Mouse (Mus musculus) forebrain, embryonic 10.5 days (tissue): ENCODE data around the gene Pax6. TPM values are rescaled to one million over a fixed set of nuclear protein-coding genes. Genes with fewer than 3 reads are reported as not detected.

Source experiments
- DNase-seq: peaks from one replicate; pipeline ENCODE4 v3.0.0-alpha.2; 2017; ENCODE audit warnings: low spot score; ENCODE audit errors: extremely low spot score
- H3K27ac ChIP-seq: fragments of 300-500 bp; sonication (generic); 2 replicates; pipeline ENCODE4 v1.5.1; 2016; ENCODE audit warnings: mild to moderate bottlenecking
- H3K27me3 ChIP-seq: fragments of 300-500 bp; sonication (generic); 2 replicates; pipeline ENCODE4 v1.6.1; 2016; ENCODE audit warnings: mild to moderate bottlenecking; ENCODE audit not compliant: poor library complexity, severe bottlenecking
- H3K36me3 ChIP-seq: fragments of 300-500 bp; sonication (generic); replicated peaks from 2 replicates; pipeline ENCODE4 v1.6.1; 2016; ENCODE audit warnings: mild to moderate bottlenecking, moderate library complexity
- H3K4me1 ChIP-seq: fragments of 300-500 bp; sonication (generic); 2 replicates; pipeline ENCODE4 v1.6.1; 2016
- H3K4me3 ChIP-seq: fragments of 300-500 bp; sonication (generic); 2 replicates; pipeline ENCODE4 v1.5.1; 2016; ENCODE audit warnings: mild to moderate bottlenecking, moderate library complexity
- H3K9me3 ChIP-seq: fragments of 300-500 bp; sonication (generic); 2 replicates; pipeline ENCODE4 v1.6.1; 2016; ENCODE audit warnings: mild to moderate bottlenecking, moderate library complexity
- WGBS: fragments of 180-500 bp; shearing (Covaris S2); methylation state at CpG from one replicate; pipeline ENCODE4 v1.1.7; 2016; 5-methylcytosine and 5-hydroxymethylcytosine counted together
- polyA plus RNA-seq: library from polyadenylated mRNA; unstranded; fragments of >200 nt; fragmentation: Nextera tagmentation; extraction: Ambion mirVana; gene quantifications from 2 replicates; pipeline ENCODE4 v1.2.1, GENCODE M21; 2016

The Pax6 gene
- polyA plus RNA-seq: 76.8 and 79.6 TPM in 2 replicates

DNA sequence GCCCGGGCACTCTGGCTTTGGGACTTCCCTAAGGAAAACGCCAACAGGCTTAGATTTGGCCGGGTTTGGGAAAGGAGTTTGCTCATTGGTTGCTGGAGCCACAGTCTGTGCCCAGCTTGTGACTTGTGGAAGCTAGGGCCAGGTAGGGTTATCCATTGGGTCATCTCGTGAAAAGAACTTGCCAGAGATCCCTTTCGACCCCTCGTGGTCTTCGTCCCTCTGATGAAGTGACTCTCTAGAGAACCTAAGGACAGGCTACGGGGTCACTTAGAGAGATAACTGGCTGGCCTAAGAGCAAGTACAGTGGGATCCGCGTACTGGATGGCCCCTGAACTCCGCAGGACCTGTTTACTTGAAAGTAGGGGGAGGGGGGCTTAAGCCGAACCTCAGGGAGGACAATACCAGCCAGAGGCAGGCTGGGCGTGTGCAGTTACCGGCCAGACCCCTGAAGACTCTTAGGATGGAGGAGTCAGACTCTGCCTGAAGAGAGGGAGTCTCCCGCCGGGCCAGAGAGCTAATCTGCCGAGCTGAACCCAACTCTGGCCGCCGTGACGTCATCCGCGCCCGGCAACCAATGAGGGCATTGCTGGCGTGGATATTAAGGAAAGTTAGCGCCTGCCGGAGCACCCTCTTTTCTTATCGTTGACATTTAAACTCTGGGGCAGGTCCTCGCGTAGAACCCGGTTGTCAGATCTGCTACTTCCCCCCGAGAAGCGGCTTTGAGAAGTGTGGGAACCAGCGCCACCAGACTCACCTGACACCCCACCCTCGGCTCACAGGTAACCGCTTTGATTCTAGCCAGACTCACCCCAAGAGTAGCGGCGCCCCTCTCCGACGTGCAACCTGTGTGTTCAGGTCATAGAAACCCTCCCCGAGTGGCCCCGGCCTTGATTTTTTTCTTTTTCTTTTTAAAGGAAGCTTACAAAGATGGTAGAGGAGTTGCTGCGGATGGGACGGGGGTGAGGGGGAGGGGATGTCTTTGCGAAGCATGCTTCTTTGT is at the start of gene Pax6:
Gene Pax6, plus strand, starts transcription at position 630 of the 1,000 bp plus-strand sequence.
- Histone ChIP-seq H3K9me3 (no peaks in the 10 kb centered on the region), H3K27ac (peak within 1 kb of the TSS; percentile 99), H3K4me3 (peak within 1 kb of the TSS; percentile 88), H3K4me1 (peaks cover 90% of the 10 kb centered on the region), H3K27me3 (peaks cover 100% of the 10 kb centered on the region), H3K36me3 (no peaks in the 10 kb centered on the region)
- DNase-seq: peak; percentile 79
- under 1% methylated on average over 44 of the region's 44 CpGs for WGBS

DNA sequence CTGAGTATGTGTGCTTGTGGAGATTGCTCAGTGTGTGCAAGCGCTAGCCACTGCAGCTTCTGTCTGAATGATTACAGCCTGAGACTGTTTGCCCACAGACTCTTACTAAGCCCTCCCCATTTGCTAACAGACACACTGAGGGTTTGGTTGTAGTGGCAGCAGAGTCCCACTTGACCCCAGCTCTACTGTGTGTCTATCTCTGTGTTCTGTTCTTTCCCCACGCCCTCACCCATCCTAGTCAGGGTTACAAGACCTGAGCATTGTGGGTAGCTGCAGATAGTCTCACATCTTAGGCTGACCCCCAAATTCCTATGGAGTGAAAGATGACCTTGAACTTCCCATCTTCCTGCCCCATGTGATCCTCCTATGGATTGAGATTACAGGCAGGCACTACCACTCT is 19.8 kb upstream of the Pax6 start:
- H3K4me3 ChIP-seq: no peak overlapping the region

DNA sequence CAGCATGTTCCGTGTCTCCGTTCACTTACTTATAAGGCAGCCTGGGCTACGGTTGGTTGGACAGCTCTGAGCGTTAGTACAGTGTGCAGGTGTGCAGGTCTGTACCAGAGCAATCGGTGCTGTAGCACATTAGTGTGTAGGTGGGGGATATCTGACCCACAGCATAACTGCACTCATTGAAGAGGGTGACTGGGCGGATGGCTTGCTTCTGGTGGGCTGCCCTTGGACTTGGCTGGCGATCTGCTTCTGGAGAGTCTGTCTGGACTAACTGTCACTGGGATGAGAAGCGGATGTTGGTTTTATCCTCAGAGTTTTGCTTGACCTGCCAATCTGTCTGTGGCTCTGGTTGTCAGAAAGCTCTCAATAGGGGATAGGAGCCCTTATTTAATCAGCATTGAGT is 12.2 kb upstream of the Pax6 start:
- WGBS: 91% methylated on average over 8 of the region's 8 CpGs
- Histone ChIP-seq H3K27me3 (peaks cover 67% of the 10 kb centered on the region), H3K36me3 (no peaks in the 10 kb centered on the region), H3K4me3 (no peak overlapping the region), H3K4me1 (peaks cover 26% of the 10 kb centered on the region), H3K9me3 (no peaks in the 10 kb centered on the region), H3K27ac (no peak overlapping the region)
- no peak for DNase-seq

More for the DNA sequence above, 19.8 kb upstream of the Pax6 start:
- no peaks in the 10 kb centered on the region for H3K4me1 ChIP-seq
- no peaks in the 10 kb centered on the region for H3K9me3 ChIP-seq
- H3K36me3 ChIP-seq: no peaks in the 10 kb centered on the region
- no peak overlapping the region for H3K27ac ChIP-seq
- DNase-seq: no peak
- peaks cover 28% of the 10 kb centered on the region for H3K27me3 ChIP-seq
- WGBS: 84% methylated on average over 2 of the region's 2 CpGs

DNA sequence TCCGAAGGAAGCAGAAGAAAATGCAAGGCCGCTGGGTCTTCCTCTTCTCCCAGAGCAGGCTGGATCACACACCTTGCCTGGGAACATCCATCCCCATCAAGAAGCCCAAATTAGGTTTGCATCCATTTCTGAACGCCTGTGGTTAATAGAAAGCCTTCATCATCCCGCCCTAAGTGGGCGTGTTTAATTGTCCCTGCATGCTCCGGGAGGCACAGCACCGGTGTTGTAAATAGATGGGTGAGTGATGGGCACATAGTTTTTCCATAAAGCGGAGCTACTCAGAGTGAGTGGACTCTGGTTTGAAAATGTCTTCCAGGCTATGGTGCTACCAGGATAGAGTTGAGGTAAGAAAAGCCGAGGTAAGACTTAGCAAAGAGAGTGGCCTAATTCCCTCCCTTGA is 9.3 kb upstream of the Pax6 start:
- DNase-seq: no peak
- peak overlapping the region; percentile 76; the same call in 1 of the 2 replicates for H3K27ac ChIP-seq
- WGBS: 8% methylated on average over 9 of the region's 9 CpGs

DNA sequence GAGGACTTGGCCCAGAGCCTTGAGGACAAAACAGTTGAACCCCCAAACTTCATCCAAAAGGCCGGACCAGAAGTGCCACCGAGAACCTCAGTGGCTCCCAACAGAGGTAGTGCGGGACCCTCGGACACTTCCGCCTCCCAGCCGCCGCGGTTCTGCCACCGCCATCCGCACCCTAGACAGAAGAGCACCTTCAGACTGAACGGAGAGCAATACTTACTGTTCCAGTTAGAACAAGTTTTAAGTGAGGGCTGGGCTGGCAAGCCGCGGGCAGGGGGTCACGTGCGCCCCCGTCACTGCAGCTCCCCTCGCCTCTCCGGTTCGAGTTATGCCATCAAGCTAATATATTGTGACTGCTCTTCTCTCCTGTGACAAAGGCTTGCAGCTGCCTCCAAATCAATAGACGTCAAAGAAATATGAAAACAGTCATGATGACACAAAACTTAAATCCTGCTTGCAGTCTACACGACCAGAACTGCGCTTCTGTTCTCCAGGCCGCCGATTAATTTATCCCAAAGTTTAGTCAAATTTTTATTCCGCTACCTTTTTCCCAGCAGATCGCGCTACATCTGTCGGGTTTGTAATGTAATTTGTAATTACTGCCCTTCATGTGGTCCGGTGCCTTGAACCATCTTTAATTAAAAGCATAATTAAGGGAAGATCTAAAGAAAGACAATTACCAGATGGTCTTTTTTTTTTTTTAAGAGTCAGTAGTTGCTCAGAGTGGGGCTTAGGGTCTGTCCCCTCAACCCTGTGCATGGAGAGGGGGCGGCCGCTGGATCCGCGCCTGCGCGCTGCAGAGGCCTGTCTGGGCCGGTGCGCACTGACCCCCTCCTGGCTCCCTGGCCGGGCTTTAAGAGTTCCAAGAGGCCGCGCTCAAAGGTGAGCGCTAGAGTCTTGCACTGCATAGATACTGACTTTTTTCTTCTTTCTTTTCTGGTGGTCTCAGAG is 8.5 kb upstream of the Pax6 start:
- Histone ChIP-seq H3K4me3 (peak overlapping the region; percentile 47), H3K27ac (peak overlapping the region; percentile 77), H3K36me3 (no peaks in the 10 kb centered on the region), H3K9me3 (no peaks in the 10 kb centered on the region), H3K4me1 (peaks cover 57% of the 10 kb centered on the region), H3K27me3 (peaks cover 97% of the 10 kb centered on the region)
- under 1% methylated on average over 41 of the region's 41 CpGs for WGBS
- peak; percentile 44 for DNase-seq

More for the DNA sequence above, 9.3 kb upstream of the Pax6 start:
- no peaks in the 10 kb centered on the region for H3K36me3 ChIP-seq
- H3K27me3 ChIP-seq: peaks cover 90% of the 10 kb centered on the region
- peak overlapping the region; percentile 47 for H3K4me3 ChIP-seq
- peaks cover 48% of the 10 kb centered on the region for H3K4me1 ChIP-seq
- H3K9me3 ChIP-seq: no peaks in the 10 kb centered on the region

DNA sequence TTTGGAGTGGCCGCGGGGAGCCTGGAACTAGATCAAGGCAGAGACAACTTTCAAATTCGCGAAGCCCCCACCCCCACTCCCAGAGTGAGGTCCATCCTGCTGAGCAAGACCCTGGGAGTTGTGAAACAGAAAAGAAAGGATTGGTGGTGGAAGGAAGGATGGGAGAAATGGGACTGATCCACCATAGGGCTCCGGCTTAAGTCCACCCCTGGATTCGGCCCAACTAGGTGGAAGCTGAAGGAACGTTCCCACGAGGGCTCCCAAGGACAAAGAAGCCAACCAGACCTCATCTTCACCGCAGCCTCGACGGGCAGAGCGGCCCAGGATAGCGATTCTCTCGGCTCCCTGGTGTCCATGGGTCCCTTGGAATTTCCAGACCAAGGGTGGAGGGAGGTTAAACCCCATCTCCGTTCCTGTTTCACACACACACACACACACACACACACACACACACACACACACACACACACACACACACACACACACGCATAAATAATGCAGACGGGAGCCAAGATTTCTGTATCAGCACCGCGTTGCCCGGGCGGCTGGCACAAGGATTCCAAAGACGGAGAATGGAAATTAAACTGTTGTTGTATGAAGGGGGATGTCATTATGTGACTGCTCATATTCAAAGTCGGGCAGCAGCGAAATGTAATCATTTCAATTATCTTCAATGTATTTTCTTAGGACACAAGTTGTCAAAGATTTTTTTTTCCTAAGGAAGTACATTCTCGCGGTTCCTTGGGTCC is 7.7 kb upstream of the Pax6 start:
- Histone ChIP-seq H3K4me1 (peaks cover 60% of the 10 kb centered on the region), H3K4me3 (peak overlapping the region; percentile 47), H3K9me3 (no peaks in the 10 kb centered on the region), H3K27ac (peak overlapping the region; percentile 77), H3K27me3 (peaks cover 100% of the 10 kb centered on the region), H3K36me3 (no peaks in the 10 kb centered on the region)
- WGBS: 2% methylated on average over 26 of the region's 26 CpGs
- peak; percentile 46 for DNase-seq

DNA sequence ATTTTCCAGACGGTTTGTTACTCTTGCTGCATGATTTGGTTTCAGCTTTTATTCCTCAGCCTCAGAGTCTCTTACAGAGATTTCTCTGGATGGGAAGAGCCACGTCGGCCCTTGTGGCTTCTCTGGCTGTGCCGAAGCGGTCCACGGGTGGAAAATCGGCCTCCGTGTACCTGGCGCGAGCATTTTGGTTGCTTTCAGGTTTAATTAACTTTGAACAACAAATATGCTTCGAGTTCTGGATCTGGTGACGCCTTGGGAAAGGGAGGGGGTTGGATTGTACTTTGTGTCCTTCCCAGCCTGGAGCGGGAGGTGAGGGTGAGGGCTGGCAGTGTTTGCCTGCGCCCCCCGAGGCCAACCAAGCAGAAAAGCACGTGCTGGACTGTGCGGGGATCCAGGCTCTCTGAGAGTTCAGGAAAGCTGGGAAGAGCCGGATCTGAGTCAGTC is 7.1 kb upstream of the Pax6 start:
- WGBS: under 1% methylated on average over 18 of the region's 18 CpGs
- peaks cover 100% of the 10 kb centered on the region for H3K27me3 ChIP-seq
- peak overlapping the region; percentile 76 for H3K27ac ChIP-seq
- DNase-seq: peak; percentile 53
- H3K9me3 ChIP-seq: no peaks in the 10 kb centered on the region
- peaks cover 66% of the 10 kb centered on the region for H3K4me1 ChIP-seq
- no peaks in the 10 kb centered on the region for H3K36me3 ChIP-seq
- H3K4me3 ChIP-seq: peak overlapping the region; percentile 47

DNA sequence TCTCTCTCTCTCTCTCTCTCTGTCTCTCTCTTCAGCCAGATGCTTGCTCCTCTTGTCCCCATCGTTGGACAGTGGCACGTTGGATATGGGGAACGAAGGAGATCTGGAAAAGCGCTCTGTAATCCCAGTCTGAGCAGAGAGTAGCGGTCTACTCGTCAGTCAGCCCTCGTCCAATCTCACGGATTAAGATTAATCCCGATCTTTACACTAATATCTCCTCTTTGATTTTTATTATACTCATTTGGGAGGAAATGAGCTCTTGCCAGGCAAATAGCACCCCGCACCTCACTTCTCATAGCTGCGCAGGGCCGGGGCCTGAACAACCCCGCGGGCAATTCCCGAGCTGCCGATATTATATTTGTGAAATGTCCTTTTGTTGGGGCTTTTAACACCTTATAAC is 6.6 kb upstream of the Pax6 start:
- WGBS: 2% methylated on average over 16 of the region's 16 CpGs
- H3K36me3 ChIP-seq: no peaks in the 10 kb centered on the region
- peak overlapping the region; percentile 47; the same call in 1 of the 2 replicates for H3K4me3 ChIP-seq
- peak overlapping the region; percentile 76; the same call in 1 of the 2 replicates for H3K27ac ChIP-seq
- H3K27me3 ChIP-seq: peaks cover 100% of the 10 kb centered on the region
- peaks cover 71% of the 10 kb centered on the region for H3K4me1 ChIP-seq
- H3K9me3 ChIP-seq: no peaks in the 10 kb centered on the region
- DNase-seq: peak; percentile 35

DNA sequence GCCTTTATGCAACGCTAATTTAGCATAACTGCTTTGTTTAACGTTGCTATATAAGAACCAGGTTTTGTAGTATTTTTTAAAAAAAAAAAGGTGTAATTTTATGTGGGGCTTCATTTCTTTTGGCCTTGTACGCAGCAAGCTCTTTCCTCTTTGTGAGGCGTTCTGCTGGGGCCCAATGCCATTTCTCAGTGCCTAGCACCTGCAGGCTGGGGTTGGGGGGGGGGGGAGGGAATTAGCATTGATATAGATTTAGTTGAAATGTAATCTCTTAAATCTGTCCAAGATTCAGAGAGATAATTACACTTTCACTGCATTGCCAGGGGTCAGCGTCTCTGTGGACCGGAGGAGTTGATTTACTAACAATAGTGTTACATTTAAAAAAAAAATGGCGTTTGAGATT is 6.1 kb upstream of the Pax6 start:
- H3K36me3 ChIP-seq: no peaks in the 10 kb centered on the region
- WGBS: 1% methylated on average over 7 of the region's 7 CpGs
- peaks cover 100% of the 10 kb centered on the region for H3K27me3 ChIP-seq
- H3K9me3 ChIP-seq: no peaks in the 10 kb centered on the region
- peaks cover 76% of the 10 kb centered on the region for H3K4me1 ChIP-seq
- H3K4me3 ChIP-seq: peak overlapping the region; percentile 16; the same call in 1 of the 2 replicates
- no peak for DNase-seq
- 0 out of 2 replicates have a peak overlapping the region, but pooled peaks have one; percentile 76 for H3K27ac ChIP-seq

DNA sequence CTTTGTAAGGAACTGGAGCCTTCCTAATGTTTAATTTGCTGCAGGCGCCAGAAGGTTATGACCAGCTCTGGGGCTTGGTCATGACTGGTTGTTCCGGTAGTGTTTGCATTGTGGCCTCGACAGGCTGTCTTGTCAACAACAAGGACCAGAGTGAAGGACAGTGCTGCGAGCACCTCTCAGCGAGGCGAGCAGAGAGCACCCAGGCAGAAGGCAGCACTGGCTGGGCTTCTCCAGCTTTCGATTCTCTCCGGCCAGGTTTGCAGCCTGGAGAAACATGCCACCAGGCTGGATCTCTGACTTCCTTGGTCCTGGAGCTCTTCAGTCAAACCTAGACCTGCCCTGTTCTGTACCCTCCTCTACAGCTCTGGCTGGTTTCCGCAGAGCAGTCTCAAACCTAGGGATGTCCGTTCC is 5.6 kb upstream of the Pax6 start:
- H3K36me3 ChIP-seq: no peaks in the 10 kb centered on the region
- H3K4me1 ChIP-seq: peaks cover 81% of the 10 kb centered on the region
- WGBS: 7% methylated on average over 10 of the region's 10 CpGs
- peaks cover 100% of the 10 kb centered on the region for H3K27me3 ChIP-seq
- H3K27ac ChIP-seq: peak overlapping the region; percentile 35; the same call in 1 of the 2 replicates
- peak overlapping the region; percentile 16 for H3K4me3 ChIP-seq
- no peaks in the 10 kb centered on the region for H3K9me3 ChIP-seq
- DNase-seq: peak; percentile 25

DNA sequence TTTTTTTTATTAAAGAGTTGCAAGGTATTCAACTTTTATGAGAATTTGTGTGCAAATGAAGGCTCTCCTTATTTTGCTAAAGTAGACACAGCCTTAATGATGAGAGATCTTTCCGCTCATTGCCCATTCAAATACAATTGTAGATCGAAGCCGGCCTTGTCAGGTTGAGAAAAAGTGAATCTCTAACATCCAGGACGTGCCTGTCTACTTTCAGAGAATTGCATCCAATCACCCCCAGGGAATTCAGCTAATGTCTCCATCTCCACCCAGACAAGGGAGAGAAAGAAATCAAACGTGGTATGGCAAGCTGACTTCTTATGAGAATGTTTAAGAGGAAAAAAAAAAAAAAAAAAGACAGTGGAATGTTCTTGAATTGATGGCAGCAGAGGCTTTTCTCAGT is 3.7 kb upstream of the Pax6 start:
- Histone ChIP-seq H3K4me1 (peaks cover 88% of the 10 kb centered on the region), H3K4me3 (no peak overlapping the region), H3K27me3 (peaks cover 100% of the 10 kb centered on the region), H3K9me3 (no peaks in the 10 kb centered on the region), H3K36me3 (no peaks in the 10 kb centered on the region), H3K27ac (no peak overlapping the region)
- 8% methylated on average over 5 of the region's 5 CpGs for WGBS
- DNase-seq: no peak
